Comparison of ENCODE assay signal across 11 mouse cellular contexts in the genomic region with DNA sequence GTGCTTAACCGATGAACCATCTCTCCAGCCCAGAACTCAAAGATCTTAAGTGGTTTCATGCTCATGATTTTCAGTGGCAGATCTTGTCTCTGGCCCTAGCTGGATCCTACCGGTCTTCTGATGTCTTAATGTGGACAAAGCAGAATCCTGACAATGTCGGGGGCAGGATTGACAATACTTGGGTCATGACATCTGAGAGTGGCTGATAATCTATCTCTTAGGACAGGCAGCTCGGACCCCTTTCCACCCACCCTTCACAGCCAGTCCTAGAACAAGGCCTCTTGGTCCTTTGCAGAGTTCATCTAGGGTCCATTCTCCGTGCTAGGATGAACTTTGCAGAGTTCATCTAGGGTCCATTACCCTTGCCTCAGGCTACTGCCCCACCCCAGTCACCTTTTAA. TPM values are rescaled to one million over a fixed set of nuclear protein-coding genes. Genes with fewer than 3 reads are reported as not detected.
DNase-seq lines count a peak whose midpoint lies in the region; ATAC-seq and TF ChIP-seq lines count a peak whose summit lies in the region.
"Had no signal": no experiment of that assay in that cellular context is flagged by ENCODE, and none has a peak within 500 bp of the region (broad histone marks: within the 10 kb centered on the region; RNA-seq: fewer than 3 reads in every experiment).

No protein-coding gene starts in this region.

- peak overlapping the region; percentile 89 for H3K4me2 ChIP-seq in heart, embryonic 14.5 days (ENCODE audit: low read length)
- peak overlapping the region; percentile 84 for H3K4me2 ChIP-seq in hindbrain, embryonic 16.5 days (ENCODE audit: low read length)
- H3K4me2 ChIP-seq in midbrain, embryonic 13.5 days (replicated peaks), result peak overlapping the region; percentile 94

- no peaks in the 10 kb centered on the region for H3K36me3 ChIP-seq in heart, embryonic 14.5 days (ENCODE audit: control insufficient read depth, insufficient read depth, low read length)
- peaks cover 4% of the 10 kb centered on the region; the same call in 1 of the 2 replicates for H3K36me3 ChIP-seq in heart, adult 2 months (ENCODE audit: control insufficient read depth, insufficient read depth, low read length)
- H3K36me3 ChIP-seq in embryonic facial prominence, embryonic 10.5 days (replicated peaks), result no peaks in the 10 kb centered on the region
- no peaks in the 10 kb centered on the region for H3K36me3 ChIP-seq in hindbrain, embryonic 16.5 days (ENCODE audit: control insufficient read depth, insufficient read depth, low read length)
- no peaks in the 10 kb centered on the region for H3K36me3 ChIP-seq in midbrain, embryonic 13.5 days

- DNase-seq in heart, adult 2 months, result no peak
- no peak for DNase-seq in embryonic facial prominence, embryonic 10.5 days (ENCODE audit: low spot score)
- DNase-seq in right cerebral cortex, postnatal 36 days (ENCODE audit: low spot score in 2 of 2), result no peak
- no peak for DNase-seq in adrenal gland, adult (ENCODE audit: inconsistent age in 2 of 2, low spot score in 1 of 2)
- no peak for DNase-seq in cerebellum, adult 11-12 months
- DNase-seq: adrenal gland, adult 2 months; kidney, adult 8-10 months; spleen, adult 18-20 months had no signal

- 52% methylated on average over 5 of the region's 5 CpGs for WGBS in heart, embryonic 14.5 days
- WGBS in heart, adult 2 months, result 61% methylated on average over 5 of the region's 5 CpGs
- 58% methylated on average over 5 of the region's 5 CpGs for WGBS in embryonic facial prominence, embryonic 10.5 days
- 39% methylated on average over 5 of the region's 5 CpGs for WGBS in hindbrain, embryonic 16.5 days
- 58% methylated on average over 5 of the region's 5 CpGs for WGBS in midbrain, embryonic 13.5 days

- intact Hi-C loops in heart, adult 2 months (cut with DNase I), result loop anchor here (5.0 kb wide), 1 partner anchor 46 kb away; no protein-coding TSS in a partner anchor

- no peak for TF ChIP-seq POLR2A in heart, adult 2 months (IDR thresholded peaks at IDR 0.05; ENCODE audit: insufficient read depth, low read depth, low read length)

- no peaks in the 10 kb centered on the region for H3K9me3 ChIP-seq in heart, embryonic 14.5 days (ENCODE audit: control insufficient read depth, low read length)
- H3K9me3 ChIP-seq in embryonic facial prominence, embryonic 10.5 days, result no peaks in the 10 kb centered on the region
- H3K9me3 ChIP-seq in hindbrain, embryonic 16.5 days (ENCODE audit: control insufficient read depth, low read length), result no peaks in the 10 kb centered on the region
- no peaks in the 10 kb centered on the region for H3K9me3 ChIP-seq in midbrain, embryonic 13.5 days

- peaks cover 6 to 22% of the 10 kb centered on the region in 2 experiments; a peak in 3 of 4 replicates for H3K4me1 ChIP-seq in heart, embryonic 14.5 days (ENCODE audit: control insufficient read depth in 2 of 2, insufficient read depth in 2 of 2, low read length in 2 of 2)
- H3K4me1 ChIP-seq in heart, adult 2 months (ENCODE audit: control insufficient read depth, insufficient read depth, low read length), result peaks cover 26% of the 10 kb centered on the region
- H3K4me1 ChIP-seq in embryonic facial prominence, embryonic 10.5 days, result peaks cover 34% of the 10 kb centered on the region
- peaks cover 25% of the 10 kb centered on the region for H3K4me1 ChIP-seq in hindbrain, embryonic 16.5 days (ENCODE audit: control insufficient read depth, insufficient read depth, low read depth, low read length)
- peaks cover 23% of the 10 kb centered on the region for H3K4me1 ChIP-seq in midbrain, embryonic 13.5 days (replicated peaks)

- H3K9ac ChIP-seq in heart, embryonic 14.5 days (ENCODE audit: low read length), result no peak overlapping the region
- H3K9ac ChIP-seq in heart, adult 2 months (ENCODE audit: low read depth, low read length), result no peak overlapping the region
- peak overlapping the region; percentile 20 for H3K9ac ChIP-seq in hindbrain, embryonic 16.5 days (ENCODE audit: low read depth, low read length)
- peak overlapping the region; percentile 92; the same call in 1 of the 2 replicates for H3K9ac ChIP-seq in midbrain, embryonic 13.5 days (replicated peaks)

- H3K79me2 ChIP-seq in heart, adult 2 months (replicated peaks; ENCODE audit: control insufficient read depth, insufficient read depth, low read length), result no peaks in the 10 kb centered on the region

- H3K27me3 ChIP-seq in heart, embryonic 14.5 days (ENCODE audit: control insufficient read depth, insufficient read depth, low read length), result no peaks in the 10 kb centered on the region
- no peaks in the 10 kb centered on the region for H3K27me3 ChIP-seq in heart, adult 2 months (ENCODE audit: control insufficient read depth, insufficient read depth, low read length)
- peaks cover 30% of the 10 kb centered on the region for H3K27me3 ChIP-seq in embryonic facial prominence, embryonic 10.5 days (replicated peaks; ENCODE audit: low read depth, poor library complexity, severe bottlenecking)
- H3K27me3 ChIP-seq in hindbrain, embryonic 16.5 days (replicated peaks; ENCODE audit: control insufficient read depth, insufficient read depth, low read length), result no peaks in the 10 kb centered on the region
- H3K27me3 ChIP-seq in midbrain, embryonic 13.5 days, result no peaks in the 10 kb centered on the region

- H3K4me3 ChIP-seq in heart, embryonic 14.5 days (ENCODE audit: control insufficient read depth in 1 of 2, insufficient read depth in 1 of 2, low read depth in 1 of 2, low read length in 2 of 2), result no peak overlapping the region
- no peak overlapping the region for H3K4me3 ChIP-seq in heart, adult 2 months
- peak overlapping the region; percentile 92 for H3K4me3 ChIP-seq in embryonic facial prominence, embryonic 10.5 days
- peak overlapping the region; percentile 94 for H3K4me3 ChIP-seq in hindbrain, embryonic 16.5 days (ENCODE audit: low read length)
- peak overlapping the region; percentile 76; the same call in 1 of the 2 replicates for H3K4me3 ChIP-seq in midbrain, embryonic 13.5 days (replicated peaks)

- no peak overlapping the region for H3K27ac ChIP-seq in heart, embryonic 14.5 days (replicated peaks in 1 of 2; ENCODE audit: control insufficient read depth in 1 of 2, insufficient read depth in 1 of 2, low read depth in 2 of 2, low read length in 2 of 2)
- H3K27ac ChIP-seq in heart, adult 2 months, result no peak overlapping the region; the same call in 1 of the 2 replicates
- no peak overlapping the region for H3K27ac ChIP-seq in embryonic facial prominence, embryonic 10.5 days (replicated peaks)
- H3K27ac ChIP-seq in hindbrain, embryonic 16.5 days (ENCODE audit: low read depth, low read length), result no peak overlapping the region
- H3K27ac ChIP-seq in midbrain, embryonic 13.5 days, result no peak overlapping the region

- TF ChIP-seq EP300 in heart, adult 2 months (IDR thresholded peaks at IDR 0.05; ENCODE audit: insufficient read depth, low read depth, low read length), result no peak

- no peak for ATAC-seq in heart, embryonic 14.5 days (ENCODE audit: insufficient number of reproducible peaks, insufficient read depth, low FRiP score, low read depth)
- no peak for ATAC-seq in hindbrain, embryonic 16.5 days
- no peak for ATAC-seq in midbrain, embryonic 13.5 days

- no peak for TF ChIP-seq CTCF in heart, adult 2 months (IDR thresholded peaks at IDR 0.05)

RNA-seq across cellular contexts. Expression of gene Smox, which starts 2.1 kb away (rescaled TPM):
- 17.7 and 19.4 TPM in 2 replicates for polyA plus RNA-seq in heart, embryonic 14.5 days (2014; fragmentation: Nextera tagmentation; extraction: Ambion mirVana)
- 10 to 100 TPM; 23.0 to 28.1 TPM for total RNA-seq in heart, adult 2 months (2021)
- polyA plus RNA-seq in heart, adult 2 months (2012; rRNA removed), result 34.8 and 39.8 TPM in 2 replicates
- 36.0 and 42.0 TPM in 2 replicates for polyA plus RNA-seq in embryonic facial prominence, embryonic 10.5 days (2016; fragmentation: Nextera tagmentation; extraction: Ambion mirVana)
- polyA plus RNA-seq in hindbrain, embryonic 16.5 days (2015; fragmentation: Nextera tagmentation; extraction: Ambion mirVana), result 60.3 and 70.9 TPM in 2 replicates
- 45.5 and 46.5 TPM in 2 replicates for polyA plus RNA-seq in midbrain, embryonic 13.5 days (2015; fragmentation: Nextera tagmentation; extraction: Ambion mirVana)

Comparison
In these comparisons a context has a peak if more than half of its experiments do, and no peak if none do; other contexts are left out.
1. H3K4me3 ChIP-seq: peak in embryonic facial prominence, embryonic 10.5 days (single experiment), hindbrain, embryonic 16.5 days (single experiment) and midbrain, embryonic 13.5 days (single experiment); none in heart, embryonic 14.5 days (0 of 2) and heart, adult 2 months (single experiment).
2. H3K9ac ChIP-seq: peak in hindbrain, embryonic 16.5 days (single experiment) and midbrain, embryonic 13.5 days (single experiment); none in heart, embryonic 14.5 days (single experiment) and heart, adult 2 months (single experiment).
3. Peak in every context shown above with its lines, with median percentiles within 50 percentile points of each other: H3K4me2 ChIP-seq.